Mouse (Mus musculus): Measurements from ENCODE around the gene Prkg2. TPM values are rescaled to one million over a fixed set of nuclear protein-coding genes. Genes with fewer than 3 reads are reported as not detected.

Prkg2 gene
- polyA plus RNA-seq, 1 experiment from 2014 or later: 2.9 TPM

GRCm38 (mm10) chr5:98946117-98946620 lies 91.0 kb downstream of the Prkg2 start:
- H3K4me3 ChIP-seq (replicated peaks): no peak overlapping the region
- WGBS: 45% methylated on average over 4 of the region's 4 CpGs
- H3K27me3 ChIP-seq: peaks cover 6% of the 10 kb centered on the region; the same call in 1 of the 2 replicates
- H3K4me1 ChIP-seq (replicated peaks): peaks cover 6% of the 10 kb centered on the region
- no peak for ATAC-seq (ENCODE audit: insufficient number of reproducible peaks, insufficient read depth, low FRiP score, low TSS enrichment, low read depth)
- no peaks in the 10 kb centered on the region for H3K9me3 ChIP-seq
- no peak overlapping the region for H3K27ac ChIP-seq
- no peak overlapping the region for H3K9ac ChIP-seq (replicated peaks)
- no peaks in the 10 kb centered on the region for H3K36me3 ChIP-seq
- H3K4me2 ChIP-seq: no peak overlapping the region

DNA sequence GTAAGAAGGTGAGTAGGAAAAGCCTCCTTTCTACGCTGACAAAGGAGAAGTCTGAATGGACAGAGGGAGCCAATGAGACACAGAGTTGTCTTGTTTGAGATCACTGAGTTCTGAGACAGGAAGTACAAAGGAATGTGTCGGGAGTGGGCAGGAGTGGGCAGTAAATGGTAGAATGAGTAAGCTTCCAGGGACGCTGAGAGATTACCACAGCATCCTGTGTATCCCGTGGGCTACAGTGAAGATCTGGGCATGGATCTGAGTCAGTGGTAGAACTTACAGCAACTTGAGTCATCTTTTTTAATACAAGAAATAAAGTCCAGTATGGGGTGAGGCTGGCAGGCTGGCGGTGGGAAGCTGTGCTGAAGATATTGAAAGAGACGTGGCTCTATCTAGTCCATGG lies 93.4 kb downstream of the Prkg2 start:
- no peak overlapping the region for H3K4me3 ChIP-seq (replicated peaks)
- no peak overlapping the region for H3K9ac ChIP-seq (replicated peaks)
- peaks cover 6% of the 10 kb centered on the region; the same call in 1 of the 2 replicates for H3K27me3 ChIP-seq
- H3K4me1 ChIP-seq (replicated peaks): peaks cover 13% of the 10 kb centered on the region
- no peak for ATAC-seq (ENCODE audit: insufficient number of reproducible peaks, insufficient read depth, low FRiP score, low TSS enrichment, low read depth)
- no peak overlapping the region for H3K4me2 ChIP-seq
- 58% methylated on average over 6 of the region's 6 CpGs for WGBS
- no peak overlapping the region for H3K27ac ChIP-seq
- H3K36me3 ChIP-seq: no peaks in the 10 kb centered on the region
- no peaks in the 10 kb centered on the region for H3K9me3 ChIP-seq

DNA sequence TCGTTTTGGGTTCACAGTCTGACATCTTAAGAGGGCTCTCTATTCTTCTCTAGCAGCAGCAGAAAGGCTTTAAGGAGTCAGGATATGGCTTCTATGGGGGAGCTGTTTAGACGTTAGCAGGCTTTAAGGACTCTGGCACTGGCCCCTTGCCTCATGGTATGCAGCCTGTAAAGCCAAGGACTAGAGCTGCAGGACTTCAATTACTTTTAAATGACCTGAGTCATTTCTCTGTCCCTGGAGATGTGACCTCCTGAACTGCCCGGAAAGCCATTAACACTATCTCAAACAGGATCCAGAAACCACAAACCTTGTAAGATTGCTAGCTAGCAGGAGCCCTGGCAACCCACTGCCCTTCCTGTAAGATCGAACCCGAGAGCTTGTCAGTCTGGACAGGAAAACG lies 96.4 kb downstream of the Prkg2 start:
- H3K36me3 ChIP-seq: no peaks in the 10 kb centered on the region
- H3K9me3 ChIP-seq: no peaks in the 10 kb centered on the region
- H3K9ac ChIP-seq (replicated peaks): no peak overlapping the region
- H3K27me3 ChIP-seq: peaks cover 2% of the 10 kb centered on the region; the same call in 1 of the 2 replicates
- 8% methylated on average over 6 of the region's 6 CpGs for WGBS
- no peak overlapping the region for H3K27ac ChIP-seq
- ATAC-seq (ENCODE audit: insufficient number of reproducible peaks, insufficient read depth, low FRiP score, low TSS enrichment, low read depth): 0 out of 2 replicates have a peak, but pooled peaks have one; percentile 56
- no peak overlapping the region for H3K4me2 ChIP-seq
- no peak overlapping the region for H3K4me3 ChIP-seq (replicated peaks)
- H3K4me1 ChIP-seq (replicated peaks): peaks cover 15% of the 10 kb centered on the region

GRCm38 (mm10) chr5:98939631-98940208 lies 97.4 kb downstream of the Prkg2 start:
- H3K4me3 ChIP-seq (replicated peaks): no peak overlapping the region
- H3K27me3 ChIP-seq: peaks cover 2% of the 10 kb centered on the region; the same call in 1 of the 2 replicates
- H3K9ac ChIP-seq (replicated peaks): no peak overlapping the region
- no peaks in the 10 kb centered on the region for H3K9me3 ChIP-seq
- no peak overlapping the region for H3K4me2 ChIP-seq
- ATAC-seq (ENCODE audit: insufficient number of reproducible peaks, insufficient read depth, low FRiP score, low TSS enrichment, low read depth): no peak
- H3K27ac ChIP-seq: no peak overlapping the region
- H3K36me3 ChIP-seq: no peaks in the 10 kb centered on the region
- WGBS: 61% methylated on average over 6 of the region's 6 CpGs
- H3K4me1 ChIP-seq (replicated peaks): peaks cover 18% of the 10 kb centered on the region

GRCm38 (mm10) chr5:98939116-98939515 lies 98.0 kb downstream of the Prkg2 start:
- no peak for ATAC-seq (ENCODE audit: insufficient number of reproducible peaks, insufficient read depth, low FRiP score, low TSS enrichment, low read depth)
- no peaks in the 10 kb centered on the region for H3K36me3 ChIP-seq
- H3K27ac ChIP-seq: no peak overlapping the region
- H3K9me3 ChIP-seq: no peaks in the 10 kb centered on the region
- no peak overlapping the region for H3K4me2 ChIP-seq
- H3K4me1 ChIP-seq (replicated peaks): peaks cover 18% of the 10 kb centered on the region
- H3K27me3 ChIP-seq: peaks cover 7% of the 10 kb centered on the region; the same call in 1 of the 2 replicates
- H3K4me3 ChIP-seq (replicated peaks): no peak overlapping the region
- 72% methylated on average over 9 of the region's 9 CpGs for WGBS
- no peak overlapping the region for H3K9ac ChIP-seq (replicated peaks)

DNA sequence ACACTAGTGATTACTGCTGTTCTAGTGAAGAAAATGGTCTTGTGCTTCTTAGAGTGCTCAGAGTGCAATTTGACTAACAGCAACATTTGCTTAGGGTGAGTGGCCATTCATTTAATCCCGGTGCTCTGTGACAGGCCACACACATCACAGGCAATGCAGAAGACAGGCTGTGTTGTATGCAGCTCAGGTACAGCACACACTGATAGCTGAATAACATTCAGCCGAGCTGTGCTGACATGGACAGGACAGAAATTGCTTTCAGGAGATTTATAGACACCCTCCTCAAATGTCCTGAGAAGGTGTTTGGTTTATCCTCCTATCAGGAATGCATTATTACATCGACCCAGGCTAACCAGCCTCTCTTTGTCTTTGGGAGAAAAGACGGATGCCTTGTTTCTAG lies 99.3 kb downstream of the Prkg2 start:
- Histone ChIP-seq H3K4me1 (replicated peaks) (peaks cover 18% of the 10 kb centered on the region), H3K27ac (no peak overlapping the region), H3K9me3 (no peaks in the 10 kb centered on the region), H3K27me3 (peaks cover 8% of the 10 kb centered on the region; the same call in 1 of the 2 replicates), H3K36me3 (no peaks in the 10 kb centered on the region), H3K4me2 (no peak overlapping the region), H3K4me3 (replicated peaks) (no peak overlapping the region), H3K9ac (replicated peaks) (no peak overlapping the region)
- no peak for ATAC-seq (ENCODE audit: insufficient number of reproducible peaks, insufficient read depth, low FRiP score, low TSS enrichment, low read depth)
- 21% methylated on average over 4 of the region's 4 CpGs for WGBS

GRCm38 (mm10) chr5:98936650-98937049 lies 100.5 kb downstream of the Prkg2 start:
- no peak for ATAC-seq (ENCODE audit: insufficient number of reproducible peaks, insufficient read depth, low FRiP score, low TSS enrichment, low read depth)

GRCm38 (mm10) chr5:98935930-98936329 lies 101.2 kb downstream of the Prkg2 start:
- ATAC-seq (ENCODE audit: insufficient number of reproducible peaks, insufficient read depth, low FRiP score, low TSS enrichment, low read depth): no peak
- Histone ChIP-seq H3K27ac (no peak overlapping the region), H3K27me3 (0 out of 2 replicates have a peak, but pooled peaks cover 6% of the 10 kb centered on the region), H3K4me3 (replicated peaks) (no peak overlapping the region), H3K4me2 (no peak overlapping the region), H3K4me1 (replicated peaks) (peaks cover 15% of the 10 kb centered on the region), H3K36me3 (no peaks in the 10 kb centered on the region), H3K9ac (replicated peaks) (no peak overlapping the region), H3K9me3 (no peaks in the 10 kb centered on the region)
- 52% methylated on average over 8 of the region's 8 CpGs for WGBS

More at GRCm38 (mm10) chr5:98936650-98937049, 100.5 kb downstream of the Prkg2 start:
- WGBS: 13% methylated on average over 2 of the region's 2 CpGs
- H3K9ac ChIP-seq (replicated peaks): no peak overlapping the region
- H3K27ac ChIP-seq: no peak overlapping the region
- no peaks in the 10 kb centered on the region for H3K9me3 ChIP-seq
- H3K4me3 ChIP-seq (replicated peaks): no peak overlapping the region
- H3K4me1 ChIP-seq (replicated peaks): peaks cover 18% of the 10 kb centered on the region
- H3K36me3 ChIP-seq: no peaks in the 10 kb centered on the region
- peaks cover 6% of the 10 kb centered on the region; the same call in 1 of the 2 replicates for H3K27me3 ChIP-seq
- no peak overlapping the region for H3K4me2 ChIP-seq

- Histone ChIP-seq H3K9me3 (no peaks in the 10 kb centered on the region), H3K27me3 (no peaks in the 10 kb centered on the region)
- WGBS: 81% methylated on average over 3 of the region's 3 CpGs
Measured at GRCm38 (mm10) chr5:98922921-98923320, 114.2 kb downstream of the Prkg2 start.

GRCm38 (mm10) chr5:98921608-98922007 lies 115.5 kb downstream of the Prkg2 start:
- H3K4me1 ChIP-seq (replicated peaks): no peaks in the 10 kb centered on the region
- no peak overlapping the region for H3K9ac ChIP-seq (replicated peaks)
- no peak overlapping the region for H3K27ac ChIP-seq
- 66% methylated on average over 1 of the region's 1 CpGs for WGBS
- ATAC-seq (ENCODE audit: insufficient number of reproducible peaks, insufficient read depth, low FRiP score, low TSS enrichment, low read depth): no peak
- no peaks in the 10 kb centered on the region for H3K9me3 ChIP-seq
- H3K27me3 ChIP-seq: no peaks in the 10 kb centered on the region
- H3K4me3 ChIP-seq (replicated peaks): no peak overlapping the region
- no peak overlapping the region for H3K4me2 ChIP-seq
- H3K36me3 ChIP-seq: no peaks in the 10 kb centered on the region

More at GRCm38 (mm10) chr5:98922921-98923320, 114.2 kb downstream of the Prkg2 start:
- Histone ChIP-seq H3K36me3 (no peaks in the 10 kb centered on the region), H3K9ac (replicated peaks) (no peak overlapping the region), H3K4me2 (no peak overlapping the region), H3K27ac (no peak overlapping the region), H3K4me1 (replicated peaks) (no peaks in the 10 kb centered on the region), H3K4me3 (replicated peaks) (no peak overlapping the region)
- no peak for ATAC-seq (ENCODE audit: insufficient number of reproducible peaks, insufficient read depth, low FRiP score, low TSS enrichment, low read depth)

- Histone ChIP-seq H3K36me3 (no peaks in the 10 kb centered on the region), H3K4me3 (replicated peaks) (no peak overlapping the region), H3K27me3 (no peaks in the 10 kb centered on the region), H3K4me2 (no peak overlapping the region), H3K9me3 (no peaks in the 10 kb centered on the region), H3K4me1 (replicated peaks) (no peaks in the 10 kb centered on the region), H3K9ac (replicated peaks) (no peak overlapping the region), H3K27ac (no peak overlapping the region)
- ATAC-seq (ENCODE audit: insufficient number of reproducible peaks, insufficient read depth, low FRiP score, low TSS enrichment, low read depth): no peak
- 83% methylated on average over 5 of the region's 5 CpGs for WGBS
Measured at GRCm38 (mm10) chr5:98918716-98919115, 118.4 kb downstream of the Prkg2 start.

GRCm38 (mm10) chr5:98902339-98902738 lies 134.8 kb downstream of the Prkg2 start:
- 65% methylated on average over 4 of the region's 4 CpGs for WGBS
- no peak overlapping the region for H3K4me2 ChIP-seq
- H3K27me3 ChIP-seq: no peaks in the 10 kb centered on the region
- H3K4me1 ChIP-seq (replicated peaks): no peaks in the 10 kb centered on the region
- peaks cover 4% of the 10 kb centered on the region; the same call in 1 of the 2 replicates for H3K9me3 ChIP-seq
- no peaks in the 10 kb centered on the region for H3K36me3 ChIP-seq
- no peak for ATAC-seq (ENCODE audit: insufficient number of reproducible peaks, insufficient read depth, low FRiP score, low TSS enrichment, low read depth)
- no peak overlapping the region for H3K27ac ChIP-seq
- H3K4me3 ChIP-seq (replicated peaks): no peak overlapping the region
- no peak overlapping the region for H3K9ac ChIP-seq (replicated peaks)

Data from limb, embryonic 12.5 days (tissue).